Mouse (Mus musculus): ENCODE measurements around the gene Lmx1b.

Lmx1b gene

GRCm38 (mm10) chr2:33643721-33644713 lies 3.7 kb upstream of the Lmx1b start:
- DNase-seq (ENCODE audit: low spot score in 2 of 2) = no peak

DNA sequence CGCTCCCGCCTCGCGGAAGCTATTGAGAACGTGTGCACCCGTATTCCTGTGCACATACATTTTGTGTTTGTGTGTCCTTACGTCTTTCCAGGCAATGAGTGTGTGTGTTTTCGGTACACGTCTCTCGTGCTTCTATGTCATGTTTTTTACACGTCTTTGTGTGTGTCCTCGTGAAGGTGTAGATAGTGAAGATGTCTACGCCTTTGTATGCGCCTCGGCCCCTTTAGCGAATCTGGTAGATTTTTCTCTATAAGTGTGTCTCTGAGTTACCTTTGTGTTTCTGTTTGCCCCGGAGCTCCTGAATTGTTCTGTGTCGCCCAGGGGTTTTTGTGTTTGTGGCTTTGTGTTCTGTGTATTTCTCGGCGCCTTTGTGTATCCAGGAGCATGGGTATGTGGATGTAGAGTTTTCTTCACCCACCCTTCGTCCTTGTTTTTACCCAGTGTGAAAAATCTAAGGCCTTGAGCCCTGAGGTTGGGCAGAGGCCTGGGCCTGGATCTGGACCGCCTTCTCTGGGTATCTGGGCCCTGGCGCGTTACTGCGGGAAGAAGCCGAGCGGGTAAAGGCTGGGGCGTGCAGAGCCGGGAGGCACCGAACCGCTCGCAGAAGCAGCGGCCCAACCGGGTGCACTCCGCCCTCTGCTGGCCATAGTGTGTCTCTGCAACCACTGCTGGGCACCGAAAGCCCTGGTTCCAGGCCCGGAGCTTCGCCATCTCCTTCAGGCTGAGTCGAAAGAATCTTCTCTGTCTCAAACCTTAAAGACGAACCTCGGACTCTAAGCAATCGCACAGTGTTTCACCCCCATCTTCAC lies 2.5 kb upstream of the Lmx1b start:
- DNase-seq (ENCODE audit: low spot score in 2 of 2) = peak; percentile 38 to 62

- no peak for DNase-seq (ENCODE audit: low spot score in 2 of 2)
Observed at GRCm38 (mm10) chr2:33641859-33642571, 1.7 kb upstream of the Lmx1b start.

GRCm38 (mm10) chr2:33640978-33641858 lies 907 bp upstream of the Lmx1b start:
- DNase-seq (ENCODE audit: low spot score in 2 of 2) = no peak

- DNase-seq (ENCODE audit: low spot score in 2 of 2) = no peak
Observed at GRCm38 (mm10) chr2:33639301-33640170, 775 bp downstream of the Lmx1b start.

DNA sequence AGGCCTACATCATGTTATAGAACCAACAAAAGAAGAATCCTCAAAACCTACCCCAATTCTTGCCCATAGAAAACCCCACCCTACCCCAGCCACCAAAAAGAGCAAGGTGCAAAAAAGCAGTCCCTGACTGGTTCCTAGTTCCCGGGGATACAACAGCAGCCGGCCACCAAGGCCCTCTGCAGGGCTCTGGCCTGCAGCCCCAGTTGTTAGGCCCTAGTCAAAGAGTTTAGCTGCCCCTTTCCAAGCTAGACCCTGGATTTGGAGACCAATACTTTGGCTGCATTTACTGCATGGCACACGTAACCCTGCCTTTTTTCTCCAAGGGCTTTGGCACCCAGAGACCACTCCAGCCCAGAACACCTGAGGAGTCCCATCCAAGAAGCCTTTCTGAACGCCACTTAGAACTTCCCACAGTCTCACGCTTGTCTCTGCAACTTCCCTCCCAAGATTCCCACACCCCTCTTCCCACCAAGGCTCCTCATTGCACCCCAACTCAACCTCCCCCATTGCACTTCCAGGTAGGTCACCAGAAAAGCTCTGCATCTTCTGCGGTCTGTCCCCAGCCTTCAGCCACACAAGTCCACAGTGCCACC lies 2.1 kb downstream of the Lmx1b start:
- DNase-seq (ENCODE audit: low spot score in 2 of 2) = no peak

DNA sequence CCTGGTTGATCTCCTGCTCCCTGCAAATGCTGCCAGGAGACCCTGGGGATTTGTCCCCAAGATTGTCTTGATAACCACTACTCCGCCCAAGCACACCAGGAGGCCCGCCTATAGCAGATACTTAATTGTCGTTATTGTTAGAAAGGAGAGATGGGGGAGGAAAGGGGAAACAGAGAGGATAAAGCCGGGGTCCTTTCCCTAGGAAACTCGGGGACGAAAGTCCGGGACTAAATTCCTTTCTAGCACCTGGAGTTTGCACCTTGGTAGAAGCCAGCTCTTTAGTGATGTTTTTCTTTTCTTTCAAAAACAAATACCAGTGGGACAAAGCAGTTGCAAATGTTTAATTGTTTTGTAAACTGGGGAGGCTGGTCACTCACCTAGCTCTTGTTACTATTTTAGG lies 3.0 kb downstream of the Lmx1b start:
- DNase-seq (ENCODE audit: low spot score in 2 of 2) = no peak

DNA sequence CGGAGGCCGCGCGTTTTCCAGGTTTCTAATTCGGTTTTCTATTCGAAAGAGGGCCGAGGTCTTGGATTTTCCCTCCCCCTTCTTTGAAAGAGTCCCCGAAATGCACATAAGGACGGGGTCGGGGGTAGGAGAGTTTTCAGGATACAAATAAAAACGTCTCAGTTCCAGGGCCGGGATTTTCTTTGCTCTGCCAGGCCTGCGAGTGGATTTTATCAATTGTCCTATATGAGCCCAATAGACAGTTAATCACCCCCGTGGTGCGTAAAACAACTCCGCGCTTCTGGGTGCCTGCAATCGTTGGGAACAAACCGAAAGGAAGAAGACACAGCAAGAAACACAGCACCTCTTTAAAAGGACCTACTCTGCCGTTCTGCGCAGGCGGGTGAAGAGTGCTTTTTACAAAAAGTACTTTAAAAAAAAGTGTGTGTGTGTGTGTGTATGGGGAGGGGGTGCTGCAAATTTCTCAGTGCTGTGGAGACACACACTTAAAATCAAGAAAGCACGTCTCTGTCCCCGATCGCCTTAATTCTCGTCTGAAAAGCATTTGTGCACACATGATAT lies 3.6 kb downstream of the Lmx1b start:
- DNase-seq (ENCODE audit: low spot score in 2 of 2) = no peak

DNA sequence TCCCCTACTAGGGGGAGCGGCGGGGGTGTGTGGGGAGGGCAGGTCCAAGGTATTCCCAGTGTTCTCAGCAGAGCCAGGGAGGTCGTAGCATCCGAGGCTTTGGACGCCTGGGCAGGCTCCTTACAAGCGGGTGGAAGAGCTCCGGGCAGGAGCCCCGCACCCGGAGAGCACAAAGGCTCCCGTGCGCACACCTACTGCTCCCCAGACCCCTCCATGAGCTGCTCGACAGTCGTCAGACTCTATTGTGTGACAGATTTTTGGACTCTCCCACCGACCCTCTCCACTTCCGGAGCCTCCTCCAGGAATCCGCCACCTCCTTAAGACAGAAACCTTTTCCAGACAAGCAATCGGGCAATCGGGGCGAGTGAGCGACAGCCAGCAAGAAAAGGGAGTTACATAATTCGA lies 4.2 kb downstream of the Lmx1b start:
- no peak for DNase-seq (ENCODE audit: low spot score in 2 of 2)

- DNase-seq (ENCODE audit: low spot score in 2 of 2) = no peak
Observed at GRCm38 (mm10) chr2:33635323-33636116, 4.8 kb downstream of the Lmx1b start.

DNA sequence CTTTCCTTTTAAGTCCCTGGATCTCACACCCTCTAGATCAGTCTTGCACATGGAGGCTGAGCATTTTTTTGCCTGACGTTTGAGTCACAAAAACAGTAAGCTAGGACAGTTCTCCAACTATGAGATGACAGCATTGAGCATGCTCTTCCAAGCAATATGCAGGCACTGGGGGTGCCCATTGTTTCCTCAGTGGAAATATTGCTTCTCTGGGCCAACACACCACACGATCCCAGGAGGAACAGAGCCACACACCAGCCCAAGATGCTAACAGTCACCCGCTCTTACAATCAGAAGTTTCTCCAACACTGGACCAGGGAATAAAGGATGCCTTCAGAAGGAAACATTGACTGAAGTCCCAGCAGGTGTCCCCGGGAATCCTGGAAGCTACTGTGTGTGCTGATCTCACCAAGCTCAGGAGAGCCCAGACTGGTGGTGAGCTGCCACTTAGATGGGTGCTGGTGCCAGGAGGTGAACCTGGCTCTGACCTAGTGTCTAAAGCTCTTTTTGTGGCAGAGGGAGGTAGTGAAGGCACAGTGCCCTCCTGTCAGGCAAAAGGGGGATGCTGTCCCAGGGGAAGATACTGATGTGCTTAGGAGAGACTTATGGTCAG lies 5.7 kb downstream of the Lmx1b start:
- no peak for DNase-seq (ENCODE audit: low spot score in 2 of 2)

DNA sequence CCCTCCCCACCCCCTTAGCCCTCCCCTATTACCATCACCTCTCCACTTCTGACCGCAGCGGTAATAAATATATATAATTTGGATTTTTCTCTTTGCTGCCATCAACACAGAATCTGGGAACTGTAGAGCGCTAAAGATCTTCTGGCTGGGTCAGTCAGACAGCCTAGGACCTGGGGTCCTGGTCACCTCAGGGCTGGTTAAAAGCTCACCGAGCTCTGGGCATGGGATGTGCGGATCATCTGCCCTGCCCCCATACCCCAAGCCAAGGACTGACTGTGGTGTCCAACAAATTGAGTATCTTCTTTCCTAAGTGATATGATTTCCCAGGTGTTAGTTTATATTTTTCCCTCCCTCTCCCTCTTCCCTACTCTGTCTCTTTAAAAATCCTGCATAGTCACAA lies 6.4 kb downstream of the Lmx1b start:
- DNase-seq (ENCODE audit: low spot score in 2 of 2) = no peak

DNA sequence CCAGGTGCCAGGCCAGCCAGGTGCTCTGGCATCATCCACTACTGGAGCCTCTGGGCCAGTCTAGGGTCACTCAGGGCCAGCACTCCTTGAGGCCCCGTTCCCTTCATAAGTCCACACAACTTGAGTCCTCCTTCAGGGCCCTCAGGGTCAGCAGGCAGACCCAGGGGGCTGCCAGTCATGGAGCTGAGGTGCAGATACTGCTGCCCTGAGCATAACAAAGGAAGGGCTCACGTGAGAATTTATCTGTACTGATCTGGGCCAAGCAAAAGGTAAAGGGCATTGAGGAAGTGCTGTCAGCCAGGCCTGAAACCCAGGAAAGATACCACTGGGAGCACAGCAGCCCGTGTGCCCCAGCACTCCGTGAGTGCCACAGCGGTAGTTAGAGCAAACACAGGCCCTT lies 7.1 kb downstream of the Lmx1b start:
- DNase-seq (ENCODE audit: low spot score in 2 of 2) = no peak

DNA sequence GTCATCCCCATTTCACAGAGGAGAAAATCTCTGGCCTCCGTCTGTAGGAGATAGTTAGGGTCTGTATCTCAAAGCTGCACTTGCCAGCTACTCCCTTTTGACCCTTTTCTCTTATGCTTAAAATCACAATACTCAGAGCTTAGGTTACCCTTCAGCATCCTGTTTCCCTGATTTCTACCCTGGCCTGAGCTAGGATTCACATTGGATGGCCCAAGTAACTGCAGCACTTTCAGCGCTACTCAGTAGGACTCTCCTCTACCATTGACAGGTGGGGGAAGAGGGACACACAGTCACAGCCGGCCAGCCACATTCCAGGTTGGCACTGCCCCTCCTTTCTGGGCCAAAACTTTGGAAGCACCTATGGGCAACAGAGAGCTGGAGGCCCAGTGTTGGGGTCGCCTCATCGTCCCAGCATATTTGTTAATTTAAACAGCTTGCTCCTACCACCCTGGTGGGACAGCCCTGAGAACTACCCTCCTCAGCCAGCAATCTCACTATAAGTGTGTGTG lies 7.7 kb downstream of the Lmx1b start:
- no peak for DNase-seq (ENCODE audit: low spot score in 2 of 2)

- no peak for DNase-seq (ENCODE audit: low spot score in 2 of 2)
Observed at GRCm38 (mm10) chr2:33631708-33632343, 8.5 kb downstream of the Lmx1b start.

DNA sequence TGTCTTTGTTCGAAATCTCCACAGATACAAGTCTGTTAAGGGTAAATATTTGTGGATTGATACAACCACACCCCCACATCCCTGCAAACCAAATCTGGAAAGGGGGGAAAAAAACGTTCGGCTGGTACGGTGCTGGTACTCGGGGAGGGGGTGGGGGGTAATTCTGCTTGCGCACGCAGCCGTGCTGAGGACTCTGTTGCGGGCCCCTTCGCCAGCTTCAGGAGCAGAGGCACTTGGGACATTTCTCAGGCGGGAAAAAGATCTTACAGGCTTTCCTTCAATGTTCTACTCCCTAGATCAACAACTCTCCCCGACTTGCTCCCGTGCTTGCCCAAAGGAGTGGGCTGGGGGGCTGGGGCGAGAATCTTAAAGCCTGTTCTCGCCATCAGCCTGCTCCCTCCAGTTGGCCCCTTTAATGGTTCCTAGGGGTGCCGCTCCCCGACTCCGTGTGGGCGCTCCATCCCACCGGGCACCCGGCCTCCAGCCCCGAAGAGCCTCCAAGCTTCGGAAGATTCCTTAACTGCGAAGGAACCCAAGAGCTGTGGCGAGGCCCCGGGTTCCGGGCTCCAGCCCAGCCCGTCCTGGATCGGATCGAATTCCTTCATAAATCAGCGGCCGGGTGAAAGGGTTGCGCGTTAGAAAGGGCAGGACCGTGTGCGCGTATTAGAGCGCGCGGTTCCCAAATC lies 9.1 kb downstream of the Lmx1b start:
- no peak for DNase-seq (ENCODE audit: low spot score in 2 of 2)
